In genomic region chr16:31617823-31618371, GRCm38 (mm10) we compare ENCODE assay signal across 8 mouse cellular contexts. TPM values are rescaled to one million over a fixed set of nuclear protein-coding genes. Genes with fewer than 3 reads are reported as not detected.
A peak's percentile ranks its signal among the peaks of the same experiment; 100 is the strongest.
DNase-seq lines count a peak whose midpoint lies in the region; ATAC-seq lines count a peak whose summit lies in the region.

No protein-coding gene starts in this region.

- H3K4me2 ChIP-seq in heart, embryonic 11.5 days, result peak overlapping the region; percentile 48

- H3K27ac ChIP-seq in embryonic facial prominence, embryonic 10.5 days (replicated peaks), result peak overlapping the region; percentile 80
- no peak overlapping the region for H3K27ac ChIP-seq in heart, embryonic 11.5 days (ENCODE audit: low read depth, low read length)

- ATAC-seq in heart, embryonic 11.5 days (replicated peaks; ENCODE audit: insufficient number of reproducible peaks, low FRiP score, low TSS enrichment), result peak; percentile 60; the same call in 1 of the 2 replicates
- ATAC-seq in monocyte, adult 5-6 weeks (replicated peaks; ENCODE audit: insufficient number of reproducible peaks, low FRiP score, low TSS enrichment, poor library complexity, severe bottlenecking), result no peak

- 17% methylated on average over 10 of the region's 10 CpGs for WGBS in embryonic facial prominence, embryonic 10.5 days
- 13% methylated on average over 10 of the region's 10 CpGs for WGBS in heart, embryonic 11.5 days (ENCODE audit: insufficient replicate concordance)

- peak overlapping the region; percentile 4; the same call in 1 of the 2 replicates for H3K9ac ChIP-seq in heart, embryonic 11.5 days (ENCODE audit: low read depth, low read length)

- peaks cover 25% of the 10 kb centered on the region for H3K4me1 ChIP-seq in embryonic facial prominence, embryonic 10.5 days
- peaks cover 8% of the 10 kb centered on the region; the same call in 1 of the 2 replicates for H3K4me1 ChIP-seq in heart, embryonic 11.5 days (ENCODE audit: control insufficient read depth, insufficient read depth, low read length)

- H3K27me3 ChIP-seq in embryonic facial prominence, embryonic 10.5 days (replicated peaks; ENCODE audit: low read depth, poor library complexity, severe bottlenecking), result no peaks in the 10 kb centered on the region
- H3K27me3 ChIP-seq in heart, embryonic 11.5 days (ENCODE audit: control insufficient read depth, insufficient read depth, low read length), result no peaks in the 10 kb centered on the region

- peak overlapping the region; percentile 34 for H3K4me3 ChIP-seq in embryonic facial prominence, embryonic 10.5 days
- peak overlapping the region; percentile 19; the same call in 1 of the 2 replicates for H3K4me3 ChIP-seq in heart, embryonic 11.5 days (ENCODE audit: low read depth, low read length)

- 0 out of 2 replicates have a peak, but pooled peaks cover 4% of the 10 kb centered on the region for H3K36me3 ChIP-seq in embryonic facial prominence, embryonic 10.5 days (replicated peaks)
- no peaks in the 10 kb centered on the region for H3K36me3 ChIP-seq in heart, embryonic 11.5 days (ENCODE audit: control insufficient read depth, insufficient read depth, low read length)

- peak; percentile 51 for DNase-seq in adrenal gland, postnatal 14 days
- DNase-seq in adrenal gland, postnatal 4 days (ENCODE audit: low spot score in 2 of 2), result no peak
- DNase-seq in embryonic facial prominence, embryonic 10.5 days (ENCODE audit: low spot score), result peak; percentile 90
- DNase-seq in kidney, adult 9 months, result peak; percentile 49
- peak; percentile 62 to 73 for DNase-seq in lung, adult 18-20 months
- peak; percentile 29 for DNase-seq in retina, adult 2 months (ENCODE audit: low read depth, low spot score)

- H3K9me3 ChIP-seq in embryonic facial prominence, embryonic 10.5 days, result peaks cover 2% of the 10 kb centered on the region; the same call in 1 of the 2 replicates
- H3K9me3 ChIP-seq in heart, embryonic 11.5 days (replicated peaks; ENCODE audit: control insufficient read depth, low read length), result no peaks in the 10 kb centered on the region

RNA-seq across cellular contexts. Expression of gene Dlg1, which starts 45.3 kb away (rescaled TPM):
- 94.7 and 96.5 TPM in 2 replicates for total RNA-seq in adrenal gland, postnatal 14 days (2021)
- 10 to 100 TPM; 65.4 to 78.0 TPM for total RNA-seq in adrenal gland, postnatal 4 days (2021)
- polyA plus RNA-seq in embryonic facial prominence, embryonic 10.5 days (2016; fragmentation: Nextera tagmentation; extraction: Ambion mirVana), result 27.5 and 27.7 TPM in 2 replicates
- 22.5 and 25.4 TPM in 2 replicates for polyA plus RNA-seq in heart, embryonic 11.5 days (2014; fragmentation: Nextera tagmentation; extraction: Ambion mirVana)
- total RNA-seq in monocyte, adult 5-6 weeks (2017), result 66.7 to 92.9 TPM (median 70.2 TPM) in 3 replicates

Comparison
In these comparisons a context has a peak if more than half of its experiments do, and no peak if none do; other contexts are left out.
1. DNase-seq: peak in adrenal gland, postnatal 14 days (single experiment), embryonic facial prominence, embryonic 10.5 days (single experiment), kidney, adult 9 months (single experiment), lung, adult 18-20 months (2 of 2) and retina, adult 2 months (single experiment); none in adrenal gland, postnatal 4 days (0 of 2).